Comparison of ENCODE assay signal across 10 mouse cellular contexts in genomic region chr8:102978161-102978581, GRCm38 (mm10).
DNase-seq lines count a peak whose midpoint lies in the region; ATAC-seq and TF ChIP-seq lines count a peak whose summit lies in the region.
"Had no signal": no experiment of that assay in that cellular context is flagged by ENCODE, and none has a peak within 500 bp of the region (broad histone marks: within the 10 kb centered on the region; RNA-seq: fewer than 3 reads in every experiment).

No protein-coding gene starts in this region.

- ATAC-seq in midbrain, embryonic 11.5 days (ENCODE audit: low FRiP score): 0 out of 2 replicates have a peak, but pooled peaks have one; percentile 50
- no peak for ATAC-seq in midbrain, embryonic 16.5 days
- no peak for ATAC-seq in midbrain, postnatal 0 days (ENCODE audit: low FRiP score)
- no peak for ATAC-seq in megakaryocyte-erythroid progenitor cell, adult 5-6 weeks (replicated peaks; ENCODE audit: low FRiP score, low TSS enrichment, poor library complexity, severe bottlenecking)

- no peak overlapping the region for H3K9ac ChIP-seq in midbrain, embryonic 11.5 days (ENCODE audit: low read length)
- no peak overlapping the region for H3K9ac ChIP-seq in midbrain, embryonic 16.5 days (ENCODE audit: low read depth, low read length)
- H3K9ac ChIP-seq in midbrain, postnatal 0 days (replicated peaks; ENCODE audit: low read length, poor library complexity, severe bottlenecking): no peak overlapping the region

- no peak for TF ChIP-seq CTCF in midbrain, postnatal 0 days (IDR thresholded peaks at IDR 0.05)

- no peaks in the 10 kb centered on the region for H3K27me3 ChIP-seq in midbrain, embryonic 11.5 days (ENCODE audit: control insufficient read depth, insufficient read depth, low read length)
- H3K27me3 ChIP-seq in midbrain, embryonic 16.5 days (ENCODE audit: control insufficient read depth, insufficient read depth, low read depth, low read length): no peaks in the 10 kb centered on the region
- H3K27me3 ChIP-seq in limb, embryonic 10.5 days (ENCODE audit: low read depth, poor library complexity, severe bottlenecking): no peaks in the 10 kb centered on the region
- no peaks in the 10 kb centered on the region for H3K27me3 ChIP-seq in midbrain, postnatal 0 days (ENCODE audit: insufficient read depth, low read length)

- no peaks in the 10 kb centered on the region for H3K36me3 ChIP-seq in midbrain, embryonic 11.5 days (ENCODE audit: control insufficient read depth, insufficient read depth, low read length)
- no peaks in the 10 kb centered on the region for H3K36me3 ChIP-seq in midbrain, embryonic 16.5 days (ENCODE audit: control insufficient read depth, insufficient read depth, low read length)
- no peaks in the 10 kb centered on the region for H3K36me3 ChIP-seq in limb, embryonic 10.5 days
- H3K36me3 ChIP-seq in midbrain, postnatal 0 days (ENCODE audit: insufficient read depth, low read length): no peaks in the 10 kb centered on the region

- no peak overlapping the region for H3K4me2 ChIP-seq in midbrain, embryonic 11.5 days
- no peak overlapping the region for H3K4me2 ChIP-seq in midbrain, embryonic 16.5 days (ENCODE audit: low read length)
- H3K4me2 ChIP-seq in midbrain, postnatal 0 days (ENCODE audit: low read depth, low read length, poor library complexity, severe bottlenecking): no peak overlapping the region

- peak; percentile 3 to 5 for DNase-seq in cerebellum, postnatal 14 days
- DNase-seq in cerebellum, adult 8-10 months: no peak
- DNase-seq in midbrain, embryonic 11.5 days (ENCODE audit: low spot score, missing footprints): peak; percentile 84
- peak; percentile 76 for DNase-seq in limb, embryonic 10.5 days (ENCODE audit: low spot score)
- peak; percentile 52 for DNase-seq in midbrain, postnatal 0 days (ENCODE audit: low spot score)
- no peak for DNase-seq in frontal cortex, postnatal 14 days (ENCODE audit: low spot score in 2 of 2)
- DNase-seq: cerebellum, adult 11 months; thymus, postnatal 14 days had no signal

- H3K4me1 ChIP-seq in midbrain, embryonic 11.5 days (ENCODE audit: control insufficient read depth, insufficient read depth, low read length): no peaks in the 10 kb centered on the region
- H3K4me1 ChIP-seq in midbrain, embryonic 16.5 days (ENCODE audit: control insufficient read depth, insufficient read depth, low read length): no peaks in the 10 kb centered on the region
- H3K4me1 ChIP-seq in limb, embryonic 10.5 days: peaks cover 52% of the 10 kb centered on the region
- no peaks in the 10 kb centered on the region for H3K4me1 ChIP-seq in midbrain, postnatal 0 days (ENCODE audit: insufficient read depth, low read length)

- whole genome bisulfite sequencing in midbrain, embryonic 11.5 days: 68% methylated on average over 7 of the region's 7 CpGs
- 65% methylated on average over 7 of the region's 7 CpGs for WGBS in midbrain, embryonic 16.5 days
- WGBS in limb, embryonic 10.5 days: 28% methylated on average over 7 of the region's 7 CpGs
- WGBS in midbrain, postnatal 0 days: 73% methylated on average over 7 of the region's 7 CpGs

- H3K9me3 ChIP-seq in midbrain, embryonic 11.5 days (ENCODE audit: control insufficient read depth, low read length): no peaks in the 10 kb centered on the region
- no peaks in the 10 kb centered on the region for H3K9me3 ChIP-seq in midbrain, embryonic 16.5 days (replicated peaks; ENCODE audit: control insufficient read depth, low read length, poor library complexity, severe bottlenecking)
- no peaks in the 10 kb centered on the region for H3K9me3 ChIP-seq in limb, embryonic 10.5 days (replicated peaks)
- no peaks in the 10 kb centered on the region for H3K9me3 ChIP-seq in midbrain, postnatal 0 days (ENCODE audit: low read length)

- no peak overlapping the region for H3K4me3 ChIP-seq in midbrain, embryonic 11.5 days (ENCODE audit: low read depth, low read length)
- no peak overlapping the region for H3K4me3 ChIP-seq in midbrain, embryonic 16.5 days (ENCODE audit: low read depth, low read length)
- H3K4me3 ChIP-seq in limb, embryonic 10.5 days: no peak overlapping the region
- no peak overlapping the region for H3K4me3 ChIP-seq in midbrain, postnatal 0 days (ENCODE audit: low read depth, low read length)

- H3K27ac ChIP-seq in midbrain, embryonic 11.5 days (ENCODE audit: low read depth, low read length): no peak overlapping the region
- H3K27ac ChIP-seq in midbrain, embryonic 16.5 days (ENCODE audit: low read length): no peak overlapping the region
- peak overlapping the region; percentile 70 for H3K27ac ChIP-seq in limb, embryonic 10.5 days
- no peak overlapping the region for H3K27ac ChIP-seq in midbrain, postnatal 0 days (ENCODE audit: low read depth, low read length)

Comparison
In these comparisons a context has a peak if more than half of its experiments do, and no peak if none do; other contexts are left out.
1. DNase-seq: peak in cerebellum, postnatal 14 days (2 of 2), midbrain, embryonic 11.5 days (single experiment), limb, embryonic 10.5 days (single experiment) and midbrain, postnatal 0 days (single experiment); none in cerebellum, adult 8-10 months (single experiment) and frontal cortex, postnatal 14 days (0 of 2).